Mouse (Mus musculus) embryo, embryonic 11 days (tissue): ENCODE data around the gene A430078G23Rik.

Experiments used
- DNase-seq: peaks from one replicate; pipeline ENCODE4 v3.0.0-alpha.2; 2015

A430078G23Rik gene

GRCm38 (mm10) chr8:3350747-3351146 is 2.5 kb upstream of the A430078G23Rik start:
- DNase-seq = no peak

DNA sequence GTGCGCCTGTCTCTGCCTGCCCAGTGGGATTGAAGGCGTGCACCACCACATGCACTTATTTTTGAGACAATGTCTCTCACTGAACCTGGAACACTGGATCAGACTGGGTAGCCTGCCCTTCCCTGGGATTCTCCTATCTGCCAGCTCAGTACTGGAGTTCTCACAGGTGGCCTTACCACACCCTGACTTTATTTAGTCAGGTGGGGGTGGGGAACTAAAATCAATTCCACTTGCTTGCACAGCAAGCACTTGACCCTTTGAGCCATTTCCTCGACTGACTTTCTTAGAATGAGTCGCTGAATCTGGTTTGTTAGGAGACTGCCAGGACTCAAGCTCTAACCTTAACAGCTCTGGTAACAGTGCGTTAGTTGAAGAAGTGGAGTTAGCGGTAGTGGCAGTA is 500 bp upstream of the A430078G23Rik start:
- DNase-seq = no peak

DNA sequence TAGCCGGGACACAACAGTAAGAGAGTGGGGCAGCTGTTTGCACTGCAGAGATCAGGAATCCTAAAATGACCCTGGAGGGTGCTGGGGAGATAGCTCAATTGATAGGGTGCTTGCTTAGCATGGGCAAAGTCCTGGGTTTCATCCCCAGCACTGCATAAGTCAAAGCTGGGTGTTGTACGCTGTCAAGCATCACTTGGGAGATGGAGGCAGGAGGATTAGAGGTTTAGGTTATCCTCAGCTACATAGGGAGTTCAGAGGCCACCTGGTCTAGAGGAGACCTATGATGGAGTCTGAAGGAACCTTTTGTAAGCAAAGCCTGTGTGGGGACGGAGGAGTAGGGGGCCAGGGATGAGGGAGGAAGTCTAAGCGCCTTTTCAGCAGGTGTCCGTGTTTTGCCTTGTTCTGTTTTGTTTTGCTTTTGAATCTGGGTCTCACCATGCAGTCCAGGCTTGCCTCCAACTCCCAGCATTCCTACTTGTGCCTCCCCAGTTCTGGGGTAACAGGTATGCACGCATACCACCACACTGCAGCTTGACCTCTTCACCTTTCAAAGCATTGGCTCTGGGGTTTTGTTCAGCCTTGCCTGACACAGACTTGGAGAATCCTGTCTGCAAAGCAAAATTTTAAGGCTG is 712 bp downstream of the A430078G23Rik start:
- DNase-seq = no peak

DNA sequence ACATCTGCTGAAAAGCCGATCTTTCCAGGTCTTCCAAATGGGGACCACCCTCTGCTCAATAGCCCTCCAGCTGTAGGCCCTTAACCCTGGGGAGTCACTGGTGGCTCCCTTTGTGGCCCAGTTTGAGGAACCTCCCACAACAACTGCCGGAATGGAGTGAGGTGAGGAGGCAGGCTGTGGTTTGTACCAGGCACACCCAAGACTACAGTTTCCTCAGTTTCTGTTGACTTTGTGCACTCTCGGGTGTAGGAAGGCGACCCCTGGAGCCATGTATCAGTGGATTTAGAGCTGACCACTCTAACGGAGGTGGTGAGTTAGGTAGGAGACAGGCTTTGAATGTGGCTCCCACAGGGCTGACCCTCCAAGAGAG is 1.2 kb downstream of the A430078G23Rik start:
- DNase-seq = no peak

DNA sequence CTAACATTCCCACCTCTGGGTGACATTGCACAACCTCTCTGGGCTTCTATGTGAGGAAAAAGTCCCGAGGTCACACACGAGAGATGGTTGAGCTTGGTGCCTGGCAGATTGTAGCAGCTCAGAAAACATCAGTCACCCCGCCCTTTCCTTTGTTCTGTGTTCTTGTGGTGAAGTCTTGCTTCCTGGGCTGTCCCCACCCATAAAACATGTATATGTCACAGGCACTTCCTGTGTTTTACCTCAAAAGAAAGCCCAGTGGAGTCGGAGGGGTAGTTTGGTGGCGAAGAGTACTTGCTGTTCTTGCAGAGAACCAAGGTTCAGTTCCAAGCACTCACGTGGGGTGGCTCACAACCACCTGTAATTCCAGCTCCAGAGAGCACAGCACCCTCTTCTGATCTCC is 2.4 kb downstream of the A430078G23Rik start:
- no peak for DNase-seq

DNA sequence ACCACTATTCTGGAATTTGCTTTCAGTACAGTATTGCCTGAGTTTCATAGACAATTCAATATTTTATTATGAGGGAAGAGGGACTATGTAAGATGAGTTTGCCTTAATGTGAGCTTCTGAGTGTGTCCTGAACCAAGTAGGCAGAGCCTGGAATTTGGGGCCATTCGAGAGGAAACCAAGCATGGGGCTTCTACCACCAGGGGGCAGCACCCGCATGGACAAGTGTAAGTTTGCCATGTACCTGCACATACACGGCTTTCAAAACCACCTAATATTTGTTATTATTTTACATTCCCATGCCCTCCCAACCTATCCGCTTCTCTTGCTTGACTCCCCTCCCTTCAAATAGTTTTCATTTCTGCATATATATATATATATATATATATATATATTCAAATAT is 4.8 kb downstream of the A430078G23Rik start:
- DNase-seq = peak; percentile 84

DNA sequence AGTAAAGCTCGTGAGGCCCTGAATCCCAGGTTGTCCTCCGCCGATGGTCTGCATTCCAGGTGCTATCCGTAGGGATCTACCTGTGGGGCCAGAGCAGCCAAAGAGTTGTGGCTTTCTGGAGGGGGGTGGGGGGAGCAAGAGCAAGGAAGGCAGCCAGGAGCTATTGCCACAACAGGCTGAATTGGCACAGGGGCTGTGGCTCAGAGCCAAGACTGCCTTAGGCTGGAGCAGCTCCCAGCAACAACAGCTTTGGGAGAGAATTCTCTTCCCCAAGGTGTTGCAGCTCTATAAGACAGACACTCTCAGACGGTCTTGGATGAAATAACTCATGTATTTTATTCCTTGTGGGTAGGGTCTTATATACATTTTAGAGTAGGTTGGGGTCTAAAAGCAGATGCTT is 13.9 kb downstream of the A430078G23Rik start:
- DNase-seq = no peak

GRCm38 (mm10) chr8:3368091-3368490 is 14.9 kb downstream of the A430078G23Rik start:
- no peak for DNase-seq

GRCm38 (mm10) chr8:3375748-3376147 is 22.5 kb downstream of the A430078G23Rik start:
- DNase-seq = no peak

GRCm38 (mm10) chr8:3376641-3377274 is 23.5 kb downstream of the A430078G23Rik start:
- no peak for DNase-seq

DNA sequence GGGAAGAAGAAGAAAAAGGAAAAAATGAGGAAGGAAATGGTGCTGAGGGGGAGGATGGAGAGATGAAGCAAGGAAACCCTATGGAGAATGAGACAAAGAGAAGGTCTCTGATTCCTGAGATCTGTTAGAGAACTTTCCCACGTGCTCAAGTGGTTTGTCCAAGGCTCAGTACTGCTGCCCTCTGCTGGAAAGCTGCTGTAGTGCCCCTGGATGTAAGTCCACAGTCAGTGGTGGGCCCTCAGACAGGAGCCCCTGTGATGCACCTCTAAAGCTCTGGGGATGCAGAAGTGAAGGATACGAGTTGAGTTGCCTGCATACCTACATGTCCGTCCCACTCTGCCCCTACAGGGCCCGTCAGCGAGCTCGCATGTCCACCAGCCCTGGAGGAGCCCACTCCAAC is 34.1 kb downstream of the A430078G23Rik start:
- DNase-seq = peak; percentile 77

GRCm38 (mm10) chr8:3388591-3389338 is 35.5 kb downstream of the A430078G23Rik start:
- DNase-seq = no peak

DNA sequence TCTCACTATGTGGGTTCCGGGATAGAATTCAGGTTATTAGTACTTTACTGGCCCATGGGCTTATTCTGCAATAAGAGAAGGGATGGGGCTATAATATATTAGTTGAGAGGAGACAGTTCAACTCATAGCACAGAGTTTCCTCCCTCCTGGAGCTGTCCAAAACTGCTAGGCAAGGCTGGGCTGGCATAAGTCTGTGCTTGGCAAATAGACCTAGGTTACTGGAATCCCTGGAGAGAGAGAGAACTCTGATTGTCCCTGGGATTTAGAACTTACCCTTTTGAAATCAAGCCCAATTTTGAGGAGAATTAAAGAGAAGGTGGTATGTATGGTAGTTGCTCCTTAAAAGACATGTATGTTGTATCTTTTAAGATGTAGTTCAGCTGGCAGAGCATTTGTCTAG is 36.3 kb downstream of the A430078G23Rik start:
- no peak for DNase-seq

- DNase-seq = no peak
Observed at GRCm38 (mm10) chr8:3392293-3392692, 39.1 kb downstream of the A430078G23Rik start.

DNA sequence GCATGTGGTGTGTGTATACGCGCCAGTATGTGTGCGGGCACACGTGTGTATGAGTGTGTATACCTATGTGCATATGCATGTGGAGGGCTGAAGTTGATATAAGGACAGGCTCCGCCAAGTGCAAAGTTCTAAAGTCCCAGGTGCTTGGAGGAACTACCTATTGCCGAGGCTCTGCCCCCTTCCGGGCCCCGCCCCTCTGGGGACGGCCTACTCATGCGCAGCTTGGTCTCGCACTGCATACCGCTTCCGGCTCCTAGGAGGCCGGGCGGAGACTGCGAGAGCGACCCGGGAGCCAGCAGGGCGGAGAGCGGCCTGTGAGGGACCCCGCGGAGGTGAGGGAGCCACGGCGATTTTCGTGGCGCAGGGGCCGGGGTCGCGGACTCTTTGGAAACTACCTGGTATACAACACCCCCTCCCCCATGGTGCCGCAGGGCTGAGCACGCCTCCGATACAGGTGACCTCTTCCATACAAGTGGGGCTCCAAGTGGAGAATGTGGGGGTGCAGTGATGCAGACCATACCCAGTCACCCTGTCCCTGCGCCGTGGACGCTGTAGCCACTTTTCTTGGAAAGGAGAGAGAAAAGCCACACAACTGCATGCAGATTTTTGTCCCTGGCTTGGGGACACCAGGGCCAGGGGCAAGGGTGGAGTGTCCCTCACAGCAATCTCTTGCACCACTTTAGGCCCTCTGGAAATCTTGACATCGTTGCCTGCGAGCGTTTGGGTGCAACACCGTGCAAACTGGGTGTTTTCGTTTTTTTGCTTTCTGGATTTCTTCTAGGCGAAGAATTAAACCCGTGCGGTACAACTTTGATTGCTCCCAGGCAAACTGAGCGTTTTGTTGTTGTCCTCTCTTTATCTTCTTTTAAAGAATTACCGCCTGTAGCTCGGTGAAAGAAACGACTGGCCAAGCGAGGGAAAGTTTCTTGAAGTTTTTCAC is 39.8 kb downstream of the A430078G23Rik start, which contains the start of gene Arhgef18:
Arhgef18 (plus strand) TSS at position 236 of the 940 bp plus-strand sequence.
- peak; percentile 93 for DNase-seq

DNA sequence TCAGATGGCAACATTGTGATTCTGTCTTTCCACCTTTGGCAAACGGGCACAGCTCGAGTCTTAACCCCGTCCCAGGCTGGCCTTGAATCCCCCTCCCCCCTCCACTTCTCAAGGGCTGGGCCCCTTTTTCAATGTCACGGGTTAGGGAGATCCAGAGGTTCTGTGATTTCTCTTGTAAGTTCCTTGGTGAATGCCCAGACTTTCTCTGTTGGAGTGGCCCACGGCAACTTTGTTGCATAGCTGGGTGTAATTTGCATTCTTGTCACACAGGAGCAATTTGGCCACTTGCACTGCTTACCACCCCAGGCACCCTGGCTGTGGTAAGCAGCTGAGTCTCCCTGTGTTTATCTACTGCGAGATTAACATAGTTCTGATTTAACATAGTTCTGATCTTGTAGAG is 41.4 kb downstream of the A430078G23Rik start:
- peak; percentile 23 for DNase-seq

- no peak for DNase-seq
Observed at GRCm38 (mm10) chr8:3395246-3395645, 42.0 kb downstream of the A430078G23Rik start.

GRCm38 (mm10) chr8:3397597-3397996 is 44.4 kb downstream of the A430078G23Rik start:
- DNase-seq = no peak

GRCm38 (mm10) chr8:3400509-3400908 is 47.3 kb downstream of the A430078G23Rik start:
- DNase-seq = no peak

- no peak for DNase-seq
Observed at GRCm38 (mm10) chr8:3407417-3407816, 54.2 kb downstream of the A430078G23Rik start.

- DNase-seq = no peak
Observed at GRCm38 (mm10) chr8:3411085-3411484, 57.9 kb downstream of the A430078G23Rik start.

- DNase-seq = no peak
Observed at GRCm38 (mm10) chr8:3411901-3412301, 58.7 kb downstream of the A430078G23Rik start.

- DNase-seq = no peak
Observed at GRCm38 (mm10) chr8:3412816-3413215, 59.6 kb downstream of the A430078G23Rik start.
